Mouse (Mus musculus): ENCODE results near the gene Rtp2. TPM values are rescaled to one million over a fixed set of nuclear protein-coding genes. Genes with fewer than 3 reads are reported as not detected.
"Not testable (repeated sequence)": the region's sequence is repeated elsewhere in the genome, so short reads cannot be mapped to it uniquely, and the experiment has no call there.

The Rtp2 gene
- polyA plus RNA-seq, 2 experiments: not detected

GRCm38 (mm10) chr16:23913401-23913800 is 18.8 kb downstream of the Rtp2 start:
- no peak overlapping the region for H3K4me2 ChIP-seq (ENCODE audit: low read depth)
- 28% methylated on average over 3 of the region's 3 CpGs for WGBS (ENCODE audit: insufficient replicate concordance)
- no peak overlapping the region for H3K9ac ChIP-seq (replicated peaks)
- no peaks in the 10 kb centered on the region for H3K27me3 ChIP-seq (ENCODE audit: control insufficient read depth, insufficient read depth, low read length)
- DNase-seq (ENCODE audit: low read depth in 3 of 3, low spot score in 3 of 3) (no peak), ATAC-seq (ENCODE audit: insufficient read depth) (no peak)
- H3K36me3 ChIP-seq (replicated peaks; ENCODE audit: control insufficient read depth, insufficient read depth, low read depth): no peaks in the 10 kb centered on the region
- H3K9me3 ChIP-seq (ENCODE audit: control insufficient read depth, low read length): no peaks in the 10 kb centered on the region
- no peak overlapping the region for H3K27ac ChIP-seq
- H3K4me3 ChIP-seq (ENCODE audit: insufficient read depth in 1 of 2, low read depth in 2 of 2, low read length in 2 of 2): no peak overlapping the region
- TF ChIP-seq CTCF (IDR thresholded peaks at IDR 0.05; ENCODE audit: low read depth) (no peak), EP300 (IDR thresholded peaks at IDR 0.05; ENCODE audit: low read depth) (no peak)
- no peaks in the 10 kb centered on the region for H3K4me1 ChIP-seq (replicated peaks; ENCODE audit: control insufficient read depth in 2 of 2, insufficient read depth in 2 of 2, low read length in 1 of 2)

DNA sequence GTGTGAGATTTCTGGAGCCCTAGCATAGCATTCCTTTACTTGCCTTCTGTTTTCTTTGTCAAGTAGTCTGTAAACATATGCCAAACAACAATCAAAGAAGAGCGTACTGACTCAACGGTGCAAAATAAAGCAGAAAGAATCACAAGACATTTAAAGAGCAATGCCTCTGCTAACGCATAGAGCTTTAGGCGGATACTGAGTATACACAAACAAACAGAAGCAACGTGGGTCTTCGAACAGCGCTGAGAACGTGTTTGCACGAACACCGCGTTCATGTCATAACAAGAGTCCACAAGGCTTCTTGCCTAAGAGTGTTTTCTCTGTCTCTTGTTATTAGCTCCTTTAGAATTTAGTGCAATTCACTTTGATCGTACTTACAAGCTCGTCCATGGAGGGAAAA is 19.5 kb downstream of the Rtp2 start:
- DNase-seq (ENCODE audit: low read depth in 3 of 3, low spot score in 3 of 3): no peak
- no peaks in the 10 kb centered on the region for H3K27me3 ChIP-seq (ENCODE audit: control insufficient read depth, insufficient read depth, low read length)
- no peaks in the 10 kb centered on the region for H3K36me3 ChIP-seq (replicated peaks; ENCODE audit: control insufficient read depth, insufficient read depth, low read depth)
- no peak overlapping the region for H3K9ac ChIP-seq (replicated peaks)
- no peak overlapping the region for H3K27ac ChIP-seq
- H3K9me3 ChIP-seq (ENCODE audit: control insufficient read depth, low read length): no peaks in the 10 kb centered on the region
- H3K4me3 ChIP-seq (ENCODE audit: insufficient read depth in 1 of 2, low read depth in 2 of 2, low read length in 2 of 2): no peak overlapping the region
- H3K4me2 ChIP-seq (ENCODE audit: low read depth): no peak overlapping the region
- WGBS (ENCODE audit: insufficient replicate concordance): 66% methylated on average over 13 of the region's 13 CpGs
- no peaks in the 10 kb centered on the region for H3K4me1 ChIP-seq (replicated peaks; ENCODE audit: control insufficient read depth in 2 of 2, insufficient read depth in 2 of 2, low read length in 1 of 2)
- no peak for TF ChIP-seq EP300 (IDR thresholded peaks at IDR 0.05; ENCODE audit: low read depth)
- no peak for TF ChIP-seq CTCF (IDR thresholded peaks at IDR 0.05; ENCODE audit: low read depth)
- no peak for ATAC-seq (ENCODE audit: insufficient read depth)

GRCm38 (mm10) chr16:23909015-23909354 is 23.2 kb downstream of the Rtp2 start:
- H3K4me3 ChIP-seq (ENCODE audit: insufficient read depth in 1 of 2, low read depth in 2 of 2, low read length in 2 of 2); H3K27me3 ChIP-seq (ENCODE audit: control insufficient read depth, insufficient read depth, low read length); H3K4me1 ChIP-seq (replicated peaks; ENCODE audit: control insufficient read depth in 2 of 2, insufficient read depth in 2 of 2, low read length in 1 of 2); DNase-seq (ENCODE audit: low read depth in 3 of 3, low spot score in 3 of 3); H3K27ac ChIP-seq; ATAC-seq (ENCODE audit: insufficient read depth); H3K9ac ChIP-seq (replicated peaks); H3K4me2 ChIP-seq (ENCODE audit: low read depth); H3K36me3 ChIP-seq (replicated peaks; ENCODE audit: control insufficient read depth, insufficient read depth, low read depth); H3K9me3 ChIP-seq (ENCODE audit: control insufficient read depth, low read length): not testable (repeated sequence)
- 55% methylated on average over 3 of the region's 3 CpGs for WGBS (ENCODE audit: insufficient replicate concordance)

DNA sequence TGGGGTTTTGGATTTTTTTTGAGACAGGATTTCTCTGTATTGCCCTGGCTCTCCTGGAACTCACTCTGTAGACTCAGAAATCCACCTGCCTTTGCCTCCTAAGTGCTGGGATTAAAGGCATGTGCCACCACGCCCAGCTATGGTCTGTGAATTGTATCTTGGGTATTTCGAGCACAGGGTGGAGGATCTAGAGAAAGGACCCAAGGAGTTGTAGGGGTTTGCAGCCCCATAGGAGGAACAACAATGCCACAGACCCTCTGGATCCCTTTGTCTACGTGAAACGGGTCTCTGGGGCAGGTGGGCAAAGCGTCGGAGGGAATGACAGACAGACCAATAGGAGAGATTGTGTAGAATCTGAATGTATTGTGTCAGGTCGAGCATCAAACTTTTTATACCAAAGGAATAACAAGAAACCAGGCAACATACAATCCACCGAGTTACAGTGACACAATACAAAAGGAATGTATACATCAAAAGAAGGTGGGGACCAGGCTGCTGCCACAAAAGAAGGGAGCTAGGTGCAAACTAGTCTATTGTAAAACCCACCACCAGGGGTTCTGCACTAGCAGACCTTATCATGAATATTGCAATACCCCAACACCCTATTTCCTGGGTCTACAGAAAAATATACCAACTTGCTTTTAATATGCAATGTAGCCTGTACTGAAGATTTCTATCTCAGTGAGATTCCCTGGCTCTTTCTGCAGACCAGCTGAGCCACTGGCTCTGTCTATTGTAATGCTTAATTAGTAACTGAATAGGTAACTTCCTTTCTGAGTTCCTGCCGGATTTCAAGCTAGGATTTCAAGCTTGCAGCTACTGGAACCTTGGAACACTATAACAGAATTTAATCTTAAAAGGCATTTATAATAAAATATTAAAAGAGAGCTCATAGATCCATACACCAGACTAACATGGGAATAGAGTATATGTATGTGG is 23.8 kb downstream of the Rtp2 start:
- not testable (repeated sequence) for H3K9ac ChIP-seq (replicated peaks); H3K27ac ChIP-seq; H3K36me3 ChIP-seq (replicated peaks; ENCODE audit: control insufficient read depth, insufficient read depth, low read depth); H3K4me2 ChIP-seq (ENCODE audit: low read depth); DNase-seq (ENCODE audit: low read depth in 3 of 3, low spot score in 3 of 3); H3K9me3 ChIP-seq (ENCODE audit: control insufficient read depth, low read length); H3K4me1 ChIP-seq (replicated peaks; ENCODE audit: control insufficient read depth in 2 of 2, insufficient read depth in 2 of 2, low read length in 1 of 2); H3K27me3 ChIP-seq (ENCODE audit: control insufficient read depth, insufficient read depth, low read length); ATAC-seq (ENCODE audit: insufficient read depth); H3K4me3 ChIP-seq (ENCODE audit: insufficient read depth in 1 of 2, low read depth in 2 of 2, low read length in 2 of 2)
- WGBS (ENCODE audit: insufficient replicate concordance): 58% methylated on average over 9 of the region's 9 CpGs

DNA sequence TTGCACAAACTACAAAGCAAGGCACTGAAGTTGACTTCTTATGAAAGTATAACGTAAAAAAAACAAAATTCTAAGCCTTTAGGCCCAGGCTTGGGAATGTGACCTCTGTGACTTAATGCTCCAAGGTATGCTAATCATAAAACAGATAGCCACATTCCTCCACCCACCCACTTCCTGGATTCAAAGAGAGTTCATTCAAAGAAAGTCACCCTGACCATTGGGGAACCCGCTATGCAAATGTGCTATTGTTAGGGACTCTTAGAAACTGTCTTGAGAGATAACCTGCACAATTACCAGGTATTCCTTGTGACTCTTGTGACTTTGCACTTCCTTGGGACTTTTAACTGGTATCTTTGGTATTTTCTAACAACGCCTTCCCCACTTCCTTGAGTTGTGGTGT is 25.6 kb downstream of the Rtp2 start:
- not testable (repeated sequence) for H3K4me3 ChIP-seq (ENCODE audit: insufficient read depth in 1 of 2, low read depth in 2 of 2, low read length in 2 of 2); ATAC-seq (ENCODE audit: insufficient read depth); H3K27ac ChIP-seq; H3K4me2 ChIP-seq (ENCODE audit: low read depth); H3K4me1 ChIP-seq (replicated peaks; ENCODE audit: control insufficient read depth in 2 of 2, insufficient read depth in 2 of 2, low read length in 1 of 2); H3K9me3 ChIP-seq (ENCODE audit: control insufficient read depth, low read length); H3K36me3 ChIP-seq (replicated peaks; ENCODE audit: control insufficient read depth, insufficient read depth, low read depth); H3K27me3 ChIP-seq (ENCODE audit: control insufficient read depth, insufficient read depth, low read length); H3K9ac ChIP-seq (replicated peaks); DNase-seq (ENCODE audit: low read depth in 3 of 3, low spot score in 3 of 3)
- 50% methylated on average over 3 of the region's 3 CpGs for WGBS (ENCODE audit: insufficient replicate concordance)
